ENCODE assay signal across 22 mouse cellular contexts in genomic region chr9:9312274-9312673, GRCm38 (mm10).
DNase-seq lines count a peak whose midpoint lies in the region; ATAC-seq and TF ChIP-seq lines count a peak whose summit lies in the region.
"Had no signal": no experiment of that assay in that cellular context is flagged by ENCODE, and none has a peak within 500 bp of the region (broad histone marks: within the 10 kb centered on the region; RNA-seq: fewer than 3 reads in every experiment).

No protein-coding gene starts in this region.

- CTCF ChIA-PET in Patski (lab: Charles Lee): interaction anchor here (1.1 kb wide), 1 partner anchor 10 kb away, joined by 3 read pairs; no protein-coding TSS in a partner anchor

- ATAC-seq in forebrain, postnatal 0 days: peak; percentile 56
- no peak for ATAC-seq in forebrain, embryonic 12.5 days (ENCODE audit: low FRiP score)
- ATAC-seq in intestine, embryonic 15.5 days: peak; percentile 28; the same call in 1 of the 2 replicates
- no peak for ATAC-seq in intestine, postnatal 0 days
- peak; percentile 69 for ATAC-seq in Patski
- no peak for ATAC-seq in heart, embryonic 12.5 days (ENCODE audit: insufficient number of reproducible peaks, low FRiP score)
- ATAC-seq: CD4-positive, CD25-positive, alpha-beta regulatory T cell, adult 4 months had no signal

- no peak for TF ChIP-seq CTCF in forebrain, postnatal 0 days (IDR thresholded peaks at IDR 0.05; ENCODE audit: low read depth)
- no peak for TF ChIP-seq CTCF in intestine, postnatal 0 days (IDR thresholded peaks at IDR 0.05; ENCODE audit: low read depth)
- no peak for TF ChIP-seq CTCF in Patski (IDR thresholded peaks at IDR 0.05)

- no peak overlapping the region for H3K9ac ChIP-seq in forebrain, postnatal 0 days
- H3K9ac ChIP-seq in forebrain, embryonic 12.5 days: no peak overlapping the region
- H3K9ac ChIP-seq in intestine, embryonic 15.5 days: no peak overlapping the region
- H3K9ac ChIP-seq in intestine, postnatal 0 days (ENCODE audit: low read depth, low read length): no peak overlapping the region
- no peak overlapping the region for H3K9ac ChIP-seq in heart, embryonic 12.5 days
- H3K9ac ChIP-seq: limb, embryonic 15.5 days; liver, embryonic 14.5 days; lung, embryonic 15.5 days; neural tube, embryonic 12.5 days had no signal

- H3K4me2 ChIP-seq in forebrain, postnatal 0 days (ENCODE audit: low read depth): no peak overlapping the region
- no peak overlapping the region for H3K4me2 ChIP-seq in forebrain, embryonic 12.5 days
- H3K4me2 ChIP-seq in intestine, embryonic 15.5 days (replicated peaks): no peak overlapping the region
- no peak overlapping the region for H3K4me2 ChIP-seq in intestine, postnatal 0 days (replicated peaks; ENCODE audit: low read depth)
- H3K4me2 ChIP-seq in heart, embryonic 12.5 days: no peak overlapping the region
- H3K4me2 ChIP-seq: limb, embryonic 15.5 days; lung, embryonic 15.5 days; neural tube, embryonic 12.5 days had no signal

- no peaks in the 10 kb centered on the region for H3K4me1 ChIP-seq in forebrain, postnatal 0 days (ENCODE audit: insufficient read depth)
- 0 out of 2 replicates have a peak, but pooled peaks cover 5% of the 10 kb centered on the region for H3K4me1 ChIP-seq in forebrain, embryonic 12.5 days
- no peaks in the 10 kb centered on the region for H3K4me1 ChIP-seq in intestine, embryonic 15.5 days (replicated peaks)
- no peaks in the 10 kb centered on the region for H3K4me1 ChIP-seq in intestine, postnatal 0 days (replicated peaks; ENCODE audit: control insufficient read depth, insufficient read depth, low read length)
- peaks cover 16% of the 10 kb centered on the region for H3K4me1 ChIP-seq in embryonic facial prominence, embryonic 10.5 days
- H3K4me1 ChIP-seq in heart, embryonic 12.5 days (replicated peaks): 0 out of 2 replicates have a peak, but pooled peaks cover 6% of the 10 kb centered on the region
- H3K4me1 ChIP-seq: limb, embryonic 15.5 days; neural tube, embryonic 12.5 days had no signal

- DNase-seq in forebrain, postnatal 0 days: no peak
- no peak for DNase-seq in Patski (ENCODE audit: low read depth, low spot score)
- peak; percentile 26 for DNase-seq in embryonic facial prominence, embryonic 10.5 days (ENCODE audit: low spot score)
- DNase-seq: cerebellum, adult 11 months; cerebellum, adult 9-11 months; heart, adult 2 months; left cerebral cortex, postnatal 4 days; midbrain, embryonic 14.5 days; retina, postnatal 1 day; right cerebral cortex, postnatal 25 days; spleen, adult 18-20 months; thymus, postnatal 14 days had no signal

- H3K36me3 ChIP-seq in forebrain, postnatal 0 days (ENCODE audit: insufficient read depth): no peaks in the 10 kb centered on the region
- H3K36me3 ChIP-seq in forebrain, embryonic 12.5 days (replicated peaks): no peaks in the 10 kb centered on the region
- no peaks in the 10 kb centered on the region for H3K36me3 ChIP-seq in intestine, embryonic 15.5 days
- H3K36me3 ChIP-seq in intestine, postnatal 0 days (ENCODE audit: control insufficient read depth, insufficient read depth): no peaks in the 10 kb centered on the region
- H3K36me3 ChIP-seq in embryonic facial prominence, embryonic 10.5 days (replicated peaks): no peaks in the 10 kb centered on the region
- H3K36me3 ChIP-seq in heart, embryonic 12.5 days: no peaks in the 10 kb centered on the region
- H3K36me3 ChIP-seq: limb, embryonic 15.5 days; lung, embryonic 15.5 days; neural tube, embryonic 12.5 days had no signal

- no peaks in the 10 kb centered on the region for H3K27me3 ChIP-seq in forebrain, postnatal 0 days (ENCODE audit: insufficient read depth, low read length)
- H3K27me3 ChIP-seq in forebrain, embryonic 12.5 days: no peaks in the 10 kb centered on the region
- no peaks in the 10 kb centered on the region for H3K27me3 ChIP-seq in intestine, embryonic 15.5 days (replicated peaks)
- no peaks in the 10 kb centered on the region for H3K27me3 ChIP-seq in intestine, postnatal 0 days (replicated peaks; ENCODE audit: control insufficient read depth, insufficient read depth, low read length)
- H3K27me3 ChIP-seq in Patski: no peaks in the 10 kb centered on the region
- H3K27me3 ChIP-seq in embryonic facial prominence, embryonic 10.5 days (replicated peaks; ENCODE audit: low read depth, poor library complexity, severe bottlenecking): no peaks in the 10 kb centered on the region
- H3K27me3 ChIP-seq in heart, embryonic 12.5 days (replicated peaks): no peaks in the 10 kb centered on the region
- H3K27me3 ChIP-seq: limb, embryonic 15.5 days; lung, embryonic 15.5 days; neural tube, embryonic 12.5 days had no signal

- no peak overlapping the region for H3K27ac ChIP-seq in forebrain, postnatal 0 days (ENCODE audit: low read depth, low read length)
- no peak overlapping the region for H3K27ac ChIP-seq in forebrain, embryonic 12.5 days
- H3K27ac ChIP-seq in intestine, embryonic 15.5 days: no peak overlapping the region
- H3K27ac ChIP-seq in intestine, postnatal 0 days (ENCODE audit: low read depth, low read length): no peak overlapping the region
- peak overlapping the region; percentile 72 for H3K27ac ChIP-seq in embryonic facial prominence, embryonic 10.5 days (replicated peaks)
- no peak overlapping the region for H3K27ac ChIP-seq in heart, embryonic 12.5 days (ENCODE audit: poor library complexity, severe bottlenecking)
- H3K27ac ChIP-seq: heart, adult 2 months; kidney, postnatal 0 days; limb, embryonic 15.5 days; liver, embryonic 14.5 days; lung, embryonic 15.5 days; neural tube, embryonic 12.5 days had no signal

- in situ Hi-C loops in Patski (cut with MboI; ENCODE audit: low pct_unique_long_range_greater_than_20kb): no loop called here

- H3K9me3 ChIP-seq in forebrain, postnatal 0 days (ENCODE audit: low read length): no peaks in the 10 kb centered on the region
- H3K9me3 ChIP-seq in forebrain, embryonic 12.5 days: no peaks in the 10 kb centered on the region
- H3K9me3 ChIP-seq in intestine, embryonic 15.5 days: no peaks in the 10 kb centered on the region
- H3K9me3 ChIP-seq in intestine, postnatal 0 days (ENCODE audit: control insufficient read depth): no peaks in the 10 kb centered on the region
- H3K9me3 ChIP-seq in embryonic facial prominence, embryonic 10.5 days: no peaks in the 10 kb centered on the region
- no peaks in the 10 kb centered on the region for H3K9me3 ChIP-seq in heart, embryonic 12.5 days (replicated peaks)
- H3K9me3 ChIP-seq: limb, embryonic 15.5 days; lung, embryonic 15.5 days; neural tube, embryonic 12.5 days had no signal

- H3K4me3 ChIP-seq in forebrain, postnatal 0 days (ENCODE audit: low read depth, low read length): no peak overlapping the region
- no peak overlapping the region for H3K4me3 ChIP-seq in forebrain, embryonic 12.5 days (replicated peaks)
- H3K4me3 ChIP-seq in intestine, embryonic 15.5 days (replicated peaks): no peak overlapping the region
- no peak overlapping the region for H3K4me3 ChIP-seq in intestine, postnatal 0 days (ENCODE audit: low read depth, low read length)
- no peak overlapping the region for H3K4me3 ChIP-seq in embryonic facial prominence, embryonic 10.5 days
- H3K4me3 ChIP-seq in heart, embryonic 12.5 days: no peak overlapping the region
- H3K4me3 ChIP-seq: heart, adult 2 months; limb, embryonic 15.5 days; lung, embryonic 15.5 days; neural tube, embryonic 12.5 days had no signal

- POLR2A ChIA-PET in Patski (lab: Charles Lee): no interaction called here

Comparison
In these comparisons a context has a peak if more than half of its experiments do, and no peak if none do; other contexts are left out.
1. ATAC-seq: peak in forebrain, postnatal 0 days (single experiment), intestine, embryonic 15.5 days (single experiment) and Patski (single experiment); none in forebrain, embryonic 12.5 days (single experiment), intestine, postnatal 0 days (single experiment) and heart, embryonic 12.5 days (single experiment).